Mouse (Mus musculus) spleen, adult 2 months (tissue): ENCODE data around the gene Ifngr1.

Experiments
- CTCF ChIP-seq: fragments of 200-500 bp; IDR thresholded peaks from 2 replicates; pipeline ENCODE4 v1.5.1; 2011; ENCODE audit warnings: mild to moderate bottlenecking, inconsistent platforms; ENCODE audit not compliant: insufficient read depth, insufficient read length, insufficient replicate concordance; ENCODE audit errors: extremely low read depth
- POLR2A ChIP-seq: fragments of 200-500 bp; IDR thresholded peaks from 2 replicates; pipeline ENCODE4 v1.6.1; 2011; ENCODE audit warnings: low read depth, low read length, inconsistent platforms

- TF ChIP-seq POLR2A (no peak), CTCF (no peak)
Measured at GRCm38 (mm10) chr10:19611616-19612015, 19.9 kb downstream of the Ifngr1 start.
